Mouse (Mus musculus): ENCODE results near the gene Ak8.

DNA sequence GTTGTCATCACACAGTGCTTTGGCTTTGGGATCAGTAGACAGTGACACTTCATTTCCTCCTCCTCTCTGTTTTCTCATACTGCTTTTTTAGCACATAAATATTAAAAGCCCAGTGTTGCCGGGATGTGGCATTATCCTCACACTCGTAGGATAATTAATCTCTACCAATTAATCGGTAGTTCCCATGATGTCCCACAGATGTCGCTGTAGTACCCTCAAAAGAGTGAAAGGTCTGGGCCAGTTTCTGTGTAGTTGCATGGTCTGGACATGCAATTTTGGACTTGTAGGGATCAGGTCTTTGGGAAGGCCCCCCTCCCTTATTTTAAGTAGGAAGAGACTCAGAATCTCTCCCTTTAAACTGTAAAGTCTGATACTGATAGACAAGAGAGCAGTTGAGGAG, 19.3 kb upstream of the Ak8 start:
- TF ChIP-seq GATA1 (IDR thresholded peaks at IDR 0.05; ENCODE audit: borderline replicate concordance, low read length) (no peak), CTCF (IDR thresholded peaks at IDR 0.05; ENCODE audit: low read depth, low read length) (peak; percentile 57), TAL1 (conservative IDR thresholded peaks at IDR 0.05; ENCODE audit: low read depth, low read length) (no peak), POLR2AphosphoS5 (IDR thresholded peaks at IDR 0.05; ENCODE audit: insufficient replicate concordance, low read depth, low read length) (no peak)
